Mouse (Mus musculus): Measurements from ENCODE around the gene Rab30. TPM values are rescaled to one million over a fixed set of nuclear protein-coding genes. Genes with fewer than 3 reads are reported as not detected.

The Rab30 gene
- polyA plus RNA-seq, 1 experiment, result 12.9 TPM

- DNase-seq (ENCODE audit: low read depth), result no peak
- TF ChIP-seq CTCF (IDR thresholded peaks at IDR 0.05; ENCODE audit: borderline replicate concordance, extremely low read depth, insufficient read depth, insufficient read length) (no peak), POLR2A (IDR thresholded peaks at IDR 0.05; ENCODE audit: borderline replicate concordance, extremely low read depth, insufficient read depth, insufficient read length, poor library complexity, severe bottlenecking) (no peak)
These were observed 81.2 kb downstream of the Rab30 start for GRCm38 (mm10) chr7:92822409-92823101.

GRCm38 (mm10) chr7:92826248-92826647, 84.8 kb downstream of the Rab30 start:
- TF ChIP-seq CTCF (IDR thresholded peaks at IDR 0.05; ENCODE audit: borderline replicate concordance, extremely low read depth, insufficient read depth, insufficient read length) (no peak), POLR2A (IDR thresholded peaks at IDR 0.05; ENCODE audit: borderline replicate concordance, extremely low read depth, insufficient read depth, insufficient read length, poor library complexity, severe bottlenecking) (no peak)
- DNase-seq (ENCODE audit: low read depth), result no peak

- TF ChIP-seq CTCF (IDR thresholded peaks at IDR 0.05; ENCODE audit: borderline replicate concordance, extremely low read depth, insufficient read depth, insufficient read length) (no peak; the same call in 1 of the 2 replicates), POLR2A (IDR thresholded peaks at IDR 0.05; ENCODE audit: borderline replicate concordance, extremely low read depth, insufficient read depth, insufficient read length, poor library complexity, severe bottlenecking) (no peak)
- DNase-seq (ENCODE audit: low read depth), result peak; percentile 47
These were observed 86.6 kb downstream of the Rab30 start for GRCm38 (mm10) chr7:92827981-92828380.

- DNase-seq (ENCODE audit: low read depth), result no peak
- no peak for TF ChIP-seq POLR2A (IDR thresholded peaks at IDR 0.05; ENCODE audit: borderline replicate concordance, extremely low read depth, insufficient read depth, insufficient read length, poor library complexity, severe bottlenecking)
- no peak for TF ChIP-seq CTCF (IDR thresholded peaks at IDR 0.05; ENCODE audit: borderline replicate concordance, extremely low read depth, insufficient read depth, insufficient read length)
These were observed 91.0 kb downstream of the Rab30 start for GRCm38 (mm10) chr7:92832395-92832794.

DNA sequence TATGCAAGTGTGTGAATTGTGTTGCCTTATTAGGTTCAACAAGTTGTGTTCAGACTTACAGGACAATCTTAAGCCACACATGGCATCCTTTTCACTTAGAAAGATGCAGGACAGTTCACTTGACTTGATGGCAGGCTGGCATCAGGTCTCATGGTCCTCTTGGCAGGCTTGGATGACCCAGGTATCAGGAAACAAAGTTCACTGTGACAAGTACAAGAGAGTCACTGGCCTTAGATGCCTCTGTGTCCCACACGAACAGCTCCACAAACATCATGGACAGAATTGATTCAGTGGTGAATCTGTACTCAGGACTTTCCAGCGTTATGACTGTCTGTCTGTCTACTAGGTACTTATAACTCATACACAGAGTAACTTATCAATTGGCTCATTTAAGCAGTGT, 93.0 kb downstream of the Rab30 start:
- no peak for DNase-seq (ENCODE audit: low read depth)
- TF ChIP-seq CTCF (IDR thresholded peaks at IDR 0.05; ENCODE audit: borderline replicate concordance, extremely low read depth, insufficient read depth, insufficient read length), result no peak
- TF ChIP-seq POLR2A (IDR thresholded peaks at IDR 0.05; ENCODE audit: borderline replicate concordance, extremely low read depth, insufficient read depth, insufficient read length, poor library complexity, severe bottlenecking), result no peak

- DNase-seq (ENCODE audit: low read depth), result no peak
- TF ChIP-seq CTCF (IDR thresholded peaks at IDR 0.05; ENCODE audit: borderline replicate concordance, extremely low read depth, insufficient read depth, insufficient read length), result no peak
- TF ChIP-seq POLR2A (IDR thresholded peaks at IDR 0.05; ENCODE audit: borderline replicate concordance, extremely low read depth, insufficient read depth, insufficient read length, poor library complexity, severe bottlenecking), result no peak
These were observed 95.0 kb downstream of the Rab30 start for GRCm38 (mm10) chr7:92836447-92836846.

- TF ChIP-seq CTCF (IDR thresholded peaks at IDR 0.05; ENCODE audit: borderline replicate concordance, extremely low read depth, insufficient read depth, insufficient read length) (no peak), POLR2A (IDR thresholded peaks at IDR 0.05; ENCODE audit: borderline replicate concordance, extremely low read depth, insufficient read depth, insufficient read length, poor library complexity, severe bottlenecking) (no peak)
- DNase-seq (ENCODE audit: low read depth), result no peak
These were observed 95.8 kb downstream of the Rab30 start for GRCm38 (mm10) chr7:92837226-92837625.

- no peak for DNase-seq (ENCODE audit: low read depth)
- TF ChIP-seq POLR2A (IDR thresholded peaks at IDR 0.05; ENCODE audit: borderline replicate concordance, extremely low read depth, insufficient read depth, insufficient read length, poor library complexity, severe bottlenecking) (no peak), CTCF (IDR thresholded peaks at IDR 0.05; ENCODE audit: borderline replicate concordance, extremely low read depth, insufficient read depth, insufficient read length) (no peak)
These were observed 96.5 kb downstream of the Rab30 start for GRCm38 (mm10) chr7:92837907-92838306.

- TF ChIP-seq CTCF (IDR thresholded peaks at IDR 0.05; ENCODE audit: borderline replicate concordance, extremely low read depth, insufficient read depth, insufficient read length) (no peak), POLR2A (IDR thresholded peaks at IDR 0.05; ENCODE audit: borderline replicate concordance, extremely low read depth, insufficient read depth, insufficient read length, poor library complexity, severe bottlenecking) (no peak)
- DNase-seq (ENCODE audit: low read depth), result no peak
These were observed 100.9 kb downstream of the Rab30 start for GRCm38 (mm10) chr7:92842254-92842653.

- no peak for TF ChIP-seq CTCF (IDR thresholded peaks at IDR 0.05; ENCODE audit: borderline replicate concordance, extremely low read depth, insufficient read depth, insufficient read length)
- no peak for TF ChIP-seq POLR2A (IDR thresholded peaks at IDR 0.05; ENCODE audit: borderline replicate concordance, extremely low read depth, insufficient read depth, insufficient read length, poor library complexity, severe bottlenecking)
- DNase-seq (ENCODE audit: low read depth), result no peak
These were observed 106.8 kb downstream of the Rab30 start for GRCm38 (mm10) chr7:92848246-92848645.

DNA sequence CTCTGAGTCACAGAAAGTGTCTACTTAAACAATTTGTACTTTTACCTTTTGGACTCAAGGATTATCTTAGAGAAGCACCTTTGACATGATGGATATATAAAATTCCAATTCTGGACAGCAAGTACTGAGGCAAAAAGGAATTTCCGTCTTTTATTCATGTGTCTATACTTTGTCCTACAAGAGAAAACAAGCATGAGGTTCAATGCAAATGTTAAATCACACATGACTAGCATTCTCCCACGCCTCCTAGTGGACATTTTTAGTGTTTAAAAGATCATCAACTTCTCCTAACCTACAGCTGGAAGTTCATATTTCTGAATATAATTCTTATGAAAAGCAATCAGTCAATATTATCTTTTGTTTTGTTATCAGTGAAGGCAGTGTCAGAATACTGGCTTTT, 125.1 kb downstream of the Rab30 start:
- DNase-seq (ENCODE audit: low read depth), result peak; percentile 82
- TF ChIP-seq POLR2A (IDR thresholded peaks at IDR 0.05; ENCODE audit: borderline replicate concordance, extremely low read depth, insufficient read depth, insufficient read length, poor library complexity, severe bottlenecking) (no peak), CTCF (IDR thresholded peaks at IDR 0.05; ENCODE audit: borderline replicate concordance, extremely low read depth, insufficient read depth, insufficient read length) (no peak)

DNA sequence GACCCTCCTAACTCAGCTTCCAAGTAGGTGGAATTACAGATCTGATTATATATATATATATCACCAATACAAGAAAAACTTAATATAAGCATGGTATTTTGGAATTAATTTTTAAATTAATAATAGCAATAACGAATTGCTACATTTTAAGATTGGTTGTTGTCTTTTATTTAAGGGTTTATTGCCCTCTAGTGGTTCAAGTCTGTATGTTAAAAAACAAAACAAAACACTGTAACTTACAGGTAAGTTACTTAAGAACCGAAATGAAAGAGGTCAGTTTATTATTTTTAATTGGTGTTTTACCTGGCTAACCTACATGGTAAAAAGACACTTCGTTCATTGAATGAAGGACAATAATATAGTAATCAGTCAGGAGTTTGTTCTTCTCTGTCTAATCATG, 128.8 kb downstream of the Rab30 start:
- 0 out of 2 replicates have a peak, but pooled peaks have one; percentile 1 for TF ChIP-seq CTCF (IDR thresholded peaks at IDR 0.05; ENCODE audit: borderline replicate concordance, extremely low read depth, insufficient read depth, insufficient read length)
- TF ChIP-seq POLR2A (IDR thresholded peaks at IDR 0.05; ENCODE audit: borderline replicate concordance, extremely low read depth, insufficient read depth, insufficient read length, poor library complexity, severe bottlenecking), result no peak
- peak; percentile 66 for DNase-seq (ENCODE audit: low read depth)
